Mouse (Mus musculus): ENCODE measurements around the gene Pgrmc2.
A peak's percentile ranks its signal among the peaks of the same experiment; 100 is the strongest.

Gene Pgrmc2

DNA sequence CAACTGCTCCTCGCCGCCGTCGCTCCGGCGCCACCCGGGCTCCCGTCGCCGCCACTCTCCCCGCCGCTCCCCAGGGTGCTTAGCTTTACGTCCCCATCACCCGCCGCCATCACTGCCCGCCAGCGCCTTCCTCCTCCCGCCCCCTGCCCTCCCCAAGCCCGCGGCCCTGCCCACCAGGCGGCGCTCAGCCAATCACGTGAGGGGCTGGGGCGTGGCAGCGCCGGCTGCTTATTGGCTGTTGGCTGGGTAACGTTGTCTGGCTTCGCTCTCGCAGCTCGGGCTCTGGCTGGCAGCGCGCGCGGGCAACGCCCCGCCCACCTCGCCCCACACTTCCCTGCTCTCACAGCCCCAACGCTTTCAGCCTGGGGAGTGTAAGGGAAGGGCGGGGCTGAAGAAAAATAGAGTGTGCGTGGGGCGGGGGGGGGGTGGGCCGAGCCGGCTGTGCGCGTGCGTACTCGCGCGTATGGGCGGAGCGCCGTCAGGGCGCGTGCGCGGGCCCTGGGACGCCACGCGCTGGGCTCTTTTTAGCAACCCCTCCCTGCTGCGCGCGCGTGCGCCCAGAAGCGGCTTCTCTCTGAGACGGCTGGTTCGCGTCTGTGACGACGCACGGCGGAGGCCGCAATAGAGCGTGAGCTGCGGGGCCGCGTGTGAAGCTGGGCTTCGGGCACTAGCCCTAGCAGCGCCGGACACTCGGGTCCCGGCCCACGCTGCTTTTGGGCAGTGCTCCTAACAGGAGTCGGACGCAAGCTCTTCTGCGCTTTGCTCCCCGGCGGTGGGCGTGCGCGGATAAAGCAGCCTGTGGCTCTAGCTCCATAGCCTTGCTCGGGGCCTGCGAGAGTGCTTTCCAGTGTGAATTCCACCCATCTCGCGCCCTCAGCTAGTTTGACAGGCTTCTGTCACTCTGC, at the start of gene Pgrmc2:
Pgrmc2 (minus strand) TSS at position 162 of the 905 bp plus-strand sequence.
- peak; percentile 98 for DNase-seq

DNA sequence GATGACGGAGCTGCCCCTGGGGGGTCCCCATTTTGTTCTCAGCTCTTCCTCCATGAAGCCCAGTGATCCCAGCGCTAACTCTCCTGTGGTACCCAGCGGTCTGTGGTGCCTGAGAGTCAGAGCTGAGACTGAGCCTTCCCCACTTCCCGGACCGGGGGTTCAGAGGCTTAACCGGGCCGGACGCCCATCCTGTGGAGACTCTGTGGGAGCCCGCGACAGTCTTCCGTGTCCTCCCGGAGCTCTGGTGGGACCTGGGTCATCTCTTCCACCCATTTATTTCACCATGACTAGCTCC, 41.1 kb upstream of the Pgrmc2 start:
- no peak for DNase-seq

DNA sequence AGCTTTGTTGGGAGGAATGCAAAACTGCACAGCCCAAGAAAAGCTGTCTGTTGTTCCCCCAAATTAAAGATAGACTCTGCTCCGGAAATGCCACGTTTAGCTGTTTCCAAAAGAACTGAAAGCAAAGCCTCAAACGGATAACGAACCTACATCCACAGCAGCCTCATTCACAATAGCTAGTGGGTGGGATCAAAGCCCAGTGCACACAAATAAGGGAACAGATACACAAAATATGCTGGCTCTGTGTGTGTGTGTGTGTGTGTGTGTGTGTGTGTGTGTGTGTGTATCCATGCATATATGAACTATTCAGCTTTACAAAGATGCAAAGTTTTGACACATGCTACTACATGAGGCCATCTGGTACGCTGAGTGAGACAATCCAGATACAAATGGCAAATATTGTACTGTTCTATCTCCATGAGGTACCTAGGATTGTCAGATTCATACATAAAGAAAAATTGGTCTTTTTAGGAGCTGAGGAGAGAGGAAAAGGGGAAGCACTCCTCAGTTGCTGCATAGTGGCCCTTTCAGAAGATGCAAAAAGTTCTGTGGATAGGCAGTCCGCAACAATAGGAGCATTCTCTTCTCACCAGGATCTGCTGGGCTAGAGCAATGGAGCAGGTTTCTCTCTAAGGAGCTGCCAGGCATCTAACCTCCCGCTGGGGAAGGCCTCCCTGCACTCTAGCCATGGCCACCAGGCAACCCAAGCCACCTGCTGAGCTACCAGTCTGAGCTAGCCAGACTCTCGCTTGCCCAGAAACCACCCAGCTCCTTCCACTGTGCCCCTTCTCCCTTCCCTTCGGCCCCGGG, 40.5 kb upstream of the Pgrmc2 start:
- DNase-seq: no peak

DNA sequence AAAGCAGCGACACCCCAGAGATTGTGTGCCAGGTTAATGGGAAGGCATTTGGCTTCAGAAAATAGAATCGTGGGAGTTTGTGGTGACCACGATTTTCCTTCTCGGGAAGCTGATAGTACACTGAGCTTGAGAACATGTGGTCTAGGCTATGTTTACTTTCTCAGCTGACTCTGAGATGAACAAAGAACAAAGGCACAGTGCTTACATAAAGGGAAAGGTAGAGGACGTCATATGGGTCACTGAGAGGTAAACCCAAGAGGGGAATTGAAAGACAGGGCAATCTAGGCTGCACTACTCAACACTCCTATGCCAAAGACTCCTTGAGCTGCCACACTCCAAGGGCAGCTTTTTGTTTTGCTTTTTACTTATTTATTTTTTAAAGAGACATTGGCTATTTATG, 35.3 kb upstream of the Pgrmc2 start:
- DNase-seq: no peak

DNA sequence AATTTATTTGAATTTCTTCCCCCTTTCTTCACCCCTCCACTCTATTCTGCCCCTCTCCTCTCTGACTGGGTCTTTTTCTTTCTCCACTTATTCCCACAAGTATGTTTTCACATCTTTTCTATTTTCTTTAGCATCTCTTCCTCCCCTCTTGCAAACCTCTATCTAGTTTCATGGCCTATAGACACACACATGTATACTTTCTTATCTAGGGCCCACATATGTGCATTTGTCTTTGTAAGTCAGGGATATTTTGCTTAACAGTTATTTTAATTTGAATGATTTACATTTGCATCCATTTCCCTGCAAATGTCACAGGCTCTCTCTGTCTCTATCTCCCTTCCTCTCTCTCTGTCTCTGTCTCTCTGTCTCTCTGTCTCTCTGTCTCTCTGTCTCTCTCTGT, 34.6 kb upstream of the Pgrmc2 start:
- DNase-seq: no peak

DNA sequence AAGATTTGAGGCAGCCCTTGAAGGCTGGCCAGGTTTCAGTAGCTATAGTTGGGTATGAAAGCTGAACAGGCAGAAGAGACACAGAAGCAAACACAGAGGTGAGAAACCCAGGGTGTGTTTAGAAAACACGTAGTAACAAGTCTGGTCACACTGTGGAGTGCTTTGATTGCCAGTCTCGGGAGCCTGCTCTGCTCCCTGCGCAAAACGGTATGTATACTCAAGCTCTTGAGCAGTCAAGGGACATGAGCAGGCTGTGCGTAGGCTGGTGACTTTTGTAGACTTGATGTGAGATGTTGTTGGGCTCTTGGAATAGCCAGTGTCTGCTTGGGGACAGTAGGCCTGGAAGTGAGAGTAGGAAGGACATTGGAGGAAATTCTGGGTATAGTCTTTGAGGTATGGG, 30.3 kb upstream of the Pgrmc2 start:
- DNase-seq: no peak

DNA sequence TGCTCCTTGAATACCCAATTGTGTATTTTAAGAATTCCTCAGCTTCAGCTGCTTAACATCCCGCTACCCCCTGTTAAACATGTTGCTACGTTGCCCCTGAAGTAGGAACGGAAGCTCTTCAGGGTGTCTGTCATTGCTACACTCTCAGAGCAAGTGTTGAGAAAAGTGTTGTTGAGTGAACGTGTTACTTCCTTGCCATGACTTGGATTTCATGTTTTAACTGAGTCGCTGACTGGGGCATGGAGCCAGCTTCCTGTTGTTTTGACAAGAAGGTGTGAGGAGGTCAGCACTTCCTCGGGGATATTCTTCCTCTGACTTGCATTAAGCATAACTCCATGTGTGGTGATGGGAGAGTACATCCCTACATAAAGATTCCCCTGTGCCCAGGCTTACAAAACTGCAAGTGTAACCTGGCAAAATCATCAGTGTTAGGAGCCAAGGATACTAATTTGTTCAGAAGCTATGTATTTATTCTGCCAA, 25.5 kb upstream of the Pgrmc2 start:
- DNase-seq: no peak

DNA sequence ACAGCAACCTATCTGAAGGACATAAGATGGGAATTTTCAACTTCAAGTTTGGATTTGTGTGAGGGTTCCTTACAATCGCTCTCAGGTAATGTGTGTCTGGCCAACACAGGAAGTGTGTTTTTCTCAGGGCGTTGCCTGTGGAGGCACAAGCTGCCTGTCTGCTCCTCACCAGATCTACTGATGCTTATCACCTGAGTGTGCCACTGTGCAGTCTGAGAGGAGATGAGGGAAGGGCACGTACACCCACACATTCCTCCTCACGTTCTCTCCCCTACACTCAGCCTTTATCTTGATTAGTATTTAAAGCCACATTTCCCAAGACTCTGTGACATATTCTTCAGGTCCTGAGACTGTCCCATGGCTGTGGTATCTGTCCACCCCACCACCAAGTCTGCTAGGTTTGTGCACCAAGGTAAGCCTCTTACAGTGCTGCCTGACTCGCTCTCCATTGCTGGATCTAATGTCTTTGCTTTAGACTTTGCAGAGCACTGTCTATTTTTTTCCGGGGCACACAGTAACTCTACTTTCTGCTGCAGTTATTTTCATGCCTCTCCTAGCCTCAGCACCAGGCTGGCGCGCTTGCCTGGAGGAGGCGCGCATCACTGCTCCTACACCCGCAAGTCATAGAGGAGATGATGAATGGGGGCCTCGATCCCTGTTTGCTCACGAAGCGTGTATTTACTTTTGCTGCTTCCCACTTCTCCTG, 24.9 kb upstream of the Pgrmc2 start:
- DNase-seq: no peak

DNA sequence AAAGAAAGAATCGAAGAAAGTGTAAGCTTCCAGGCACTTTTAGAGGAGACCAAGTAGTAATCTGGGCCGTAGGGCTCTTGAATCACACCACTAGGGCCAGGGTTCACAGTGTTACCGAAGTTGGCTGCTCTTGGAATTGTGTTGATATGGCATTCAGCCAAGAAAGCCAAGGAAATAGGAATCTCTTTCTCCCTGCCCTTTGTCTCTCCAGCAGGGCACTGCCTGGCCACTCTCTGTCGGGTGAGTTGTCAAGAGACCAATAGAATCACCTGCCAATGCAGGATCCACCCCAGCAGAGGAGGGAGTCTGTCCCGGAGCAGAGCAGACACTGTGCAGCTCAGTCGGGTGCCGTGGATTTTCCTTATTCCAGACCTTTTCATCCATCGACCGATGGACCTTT, 19.1 kb upstream of the Pgrmc2 start:
- no peak for DNase-seq

DNA sequence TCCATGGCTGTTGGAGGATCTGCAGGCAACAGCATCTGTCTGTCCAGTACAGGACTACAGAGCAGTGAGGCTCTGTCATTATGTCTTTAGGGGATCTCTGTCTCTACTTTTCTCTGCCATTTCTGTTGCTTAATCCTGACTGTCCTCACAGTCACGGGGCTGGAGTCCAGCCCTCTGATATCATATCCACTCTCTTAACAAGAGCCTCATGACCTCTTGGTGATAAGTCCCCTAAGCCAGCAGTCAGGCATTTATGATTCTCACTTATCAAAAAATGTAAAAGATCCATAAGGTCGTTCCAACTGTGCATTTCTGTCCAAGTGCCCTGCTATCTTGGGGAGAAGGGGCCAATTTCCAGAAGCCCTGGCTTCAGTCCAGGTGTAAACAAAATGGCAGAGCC, 17.3 kb upstream of the Pgrmc2 start:
- no peak for DNase-seq

DNA sequence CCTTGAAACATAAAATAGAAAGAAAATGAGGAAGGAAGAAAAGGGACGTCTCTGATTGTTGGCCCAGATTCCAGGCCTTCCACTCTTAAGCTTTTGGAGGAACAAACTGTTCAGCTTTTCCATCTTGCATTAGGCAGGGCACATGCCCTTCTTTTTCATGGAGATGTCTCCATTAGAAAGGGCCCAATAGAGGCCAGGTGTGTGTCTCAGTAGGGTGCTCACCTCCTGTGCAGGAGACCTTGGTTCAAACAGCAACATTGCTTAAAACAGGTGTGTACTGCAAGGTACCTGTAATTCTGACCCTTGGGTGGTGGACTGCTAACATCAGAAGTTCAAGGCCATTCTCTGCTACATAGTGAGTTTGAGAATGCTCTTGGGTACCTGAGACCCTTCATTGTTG, 16.8 kb upstream of the Pgrmc2 start:
- DNase-seq: no peak

DNA sequence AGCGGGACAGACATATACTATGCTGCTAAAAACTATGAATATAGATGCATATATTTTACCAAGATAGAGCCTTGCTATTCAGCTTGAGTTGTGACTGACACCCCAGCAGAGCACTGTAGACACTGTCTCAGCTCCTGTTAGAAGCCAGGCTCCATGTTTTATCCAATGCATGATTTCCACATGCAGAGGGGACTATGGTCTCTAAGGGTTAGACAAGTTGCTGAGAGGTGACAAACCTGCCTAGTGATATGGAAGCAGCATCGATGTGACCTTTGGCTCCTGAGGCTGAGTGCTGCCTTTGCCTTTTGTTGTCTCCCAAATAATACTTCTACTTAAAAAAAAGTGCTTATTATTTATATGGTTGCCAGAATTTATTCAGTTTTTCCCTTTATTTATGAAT, 10.4 kb upstream of the Pgrmc2 start:
- DNase-seq: no peak

DNA sequence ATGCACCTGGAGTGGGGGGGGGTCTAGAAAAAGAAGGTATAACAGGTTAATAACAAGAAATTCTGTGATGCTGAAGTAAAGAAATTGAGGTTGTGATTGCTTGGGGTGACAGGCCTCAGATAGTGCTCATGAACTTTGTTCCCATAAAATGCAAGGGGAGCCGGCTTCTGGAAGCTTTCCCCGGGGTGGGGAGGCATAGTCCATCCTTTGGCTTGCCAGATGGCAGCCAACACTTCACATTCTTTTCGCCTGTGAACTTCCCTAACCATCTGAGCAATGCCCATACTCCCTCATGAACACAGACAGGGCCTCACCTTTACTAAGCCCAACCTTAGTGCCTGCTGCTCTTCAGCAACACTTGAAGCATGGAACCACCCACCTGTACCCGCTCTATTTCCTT, 9.5 kb upstream of the Pgrmc2 start:
- no peak for DNase-seq

DNA sequence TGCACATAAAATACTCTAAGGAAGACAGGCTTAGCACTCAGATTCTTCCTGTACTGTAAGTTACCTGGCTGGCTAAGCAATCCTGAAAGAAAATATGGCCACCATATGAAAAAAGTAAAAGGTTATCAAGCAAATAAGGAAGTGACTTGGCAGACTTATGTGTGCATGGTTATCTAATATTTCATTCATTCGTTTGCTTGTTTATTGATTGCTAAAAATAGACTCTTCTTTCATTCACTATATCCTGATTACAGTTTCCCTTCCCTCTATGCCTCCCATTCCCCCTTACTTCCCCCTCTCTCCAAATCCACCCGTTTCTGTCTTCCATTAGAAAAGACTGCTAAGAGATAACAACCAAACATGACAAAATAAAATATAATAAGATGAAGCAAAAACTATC, 8.0 kb upstream of the Pgrmc2 start:
- DNase-seq: no peak

DNA sequence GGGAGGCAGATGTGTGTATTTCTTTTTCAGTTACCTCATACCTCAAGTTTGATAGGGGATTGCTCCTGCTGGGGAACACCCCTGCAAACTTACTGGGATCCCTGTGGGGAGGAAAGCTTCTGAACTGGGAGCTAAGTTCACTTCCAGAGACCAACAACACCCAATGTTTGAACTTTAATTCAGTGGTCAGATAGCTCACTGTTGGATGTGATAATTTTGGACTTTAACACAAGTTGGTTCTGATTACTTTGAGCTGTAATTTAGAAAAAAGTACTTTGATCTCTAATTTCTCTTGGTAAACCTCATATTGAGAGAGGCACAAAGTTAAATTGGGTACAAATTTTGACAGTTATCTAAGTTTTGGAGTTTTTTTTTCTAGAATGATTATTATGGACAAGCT, 4.2 kb upstream of the Pgrmc2 start:
- no peak for DNase-seq

DNA sequence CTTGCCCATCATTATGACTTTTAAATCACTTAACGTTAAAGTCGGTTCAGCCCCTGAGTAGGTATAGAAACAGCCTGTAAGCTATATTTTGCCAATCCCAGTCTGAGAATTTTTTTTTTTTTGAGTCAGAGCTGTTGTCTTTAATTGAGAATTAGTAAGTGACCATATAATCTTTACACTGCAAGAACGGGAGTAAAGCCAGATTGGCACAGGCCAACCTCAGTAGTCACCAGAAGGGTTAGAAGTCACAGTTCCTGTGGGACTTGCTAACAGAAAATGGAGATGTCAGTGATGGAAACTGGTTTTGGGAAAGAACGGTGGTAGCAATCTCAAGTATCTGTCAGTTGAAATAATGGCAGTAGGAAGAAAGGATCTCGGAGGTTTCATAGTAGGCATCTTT, 1.6 kb upstream of the Pgrmc2 start:
- peak; percentile 11 for DNase-seq

DNA sequence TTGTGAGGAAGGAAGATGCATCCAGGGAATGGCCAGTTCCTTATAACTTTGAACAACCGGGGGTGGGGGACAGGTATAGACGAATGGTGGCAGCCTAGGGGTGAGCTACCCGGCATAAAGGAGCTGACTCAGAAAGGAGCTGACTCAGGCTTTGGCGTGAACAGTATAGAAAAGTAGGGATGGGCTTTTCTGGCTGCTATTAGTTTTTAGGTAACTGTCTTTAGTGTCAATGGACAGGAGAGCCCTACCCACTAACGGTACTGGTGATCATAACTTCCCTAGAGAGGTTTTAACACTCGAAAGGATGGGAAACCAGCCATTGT, 905 bp upstream of the Pgrmc2 start:
- DNase-seq: no peak

DNA sequence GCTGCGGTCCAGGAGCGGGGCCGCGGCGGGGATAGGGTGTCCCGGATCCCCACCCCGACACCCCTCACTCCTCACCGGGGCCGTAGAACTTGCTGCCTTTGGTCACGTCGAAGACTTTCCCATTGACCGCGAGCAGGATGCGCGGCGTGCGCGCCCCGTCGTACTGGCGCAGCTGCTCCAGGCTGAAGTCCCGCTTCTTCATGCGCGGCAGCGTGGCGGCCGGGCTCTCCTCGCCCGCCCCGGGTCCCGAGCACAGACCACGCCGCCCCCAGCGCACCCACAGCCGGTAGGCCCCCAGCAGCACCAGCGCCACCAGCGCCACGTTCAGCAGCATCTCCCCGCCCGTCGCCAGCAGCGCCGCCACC, 344 bp downstream of the Pgrmc2 start:
- no peak for DNase-seq

DNA sequence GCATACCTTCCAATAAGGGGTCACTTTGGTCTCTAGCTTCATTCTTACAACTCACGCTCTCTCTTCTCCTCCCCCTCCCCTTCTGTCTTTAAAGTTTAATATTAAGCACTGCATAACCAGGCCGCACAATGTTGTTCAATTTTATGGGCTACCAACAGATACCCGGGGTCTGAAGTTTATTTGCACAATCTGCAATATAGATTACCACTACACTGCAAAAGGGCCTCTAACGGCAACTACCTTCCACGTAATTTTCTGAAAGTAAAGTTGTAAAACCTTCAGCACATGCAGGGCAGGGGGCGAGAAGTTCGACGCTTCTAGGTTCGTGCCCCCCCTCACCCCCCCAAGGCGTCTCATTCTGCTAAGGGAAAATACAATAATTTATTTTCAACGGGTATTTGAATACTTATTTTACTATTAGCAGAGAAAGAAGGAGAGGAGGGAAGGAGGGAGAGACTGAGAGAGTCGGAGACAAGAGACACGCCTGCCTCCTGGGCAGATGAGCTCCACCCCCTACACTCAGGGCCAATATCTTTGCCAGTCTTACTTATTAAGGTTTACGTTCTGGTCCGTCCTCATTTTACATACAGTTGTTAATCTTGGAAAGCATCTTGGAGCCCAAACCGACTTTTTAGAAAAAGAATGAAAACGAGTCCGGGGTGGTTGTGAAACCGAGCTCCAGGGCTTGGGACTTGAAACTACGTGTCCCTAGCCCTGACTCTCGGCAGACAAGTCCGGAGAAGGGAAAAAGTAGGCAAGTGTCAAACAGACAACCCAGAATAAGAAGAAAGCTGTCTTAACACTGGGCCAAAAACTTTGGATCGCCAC, 1.2 kb downstream of the Pgrmc2 start:
- no peak for DNase-seq

DNA sequence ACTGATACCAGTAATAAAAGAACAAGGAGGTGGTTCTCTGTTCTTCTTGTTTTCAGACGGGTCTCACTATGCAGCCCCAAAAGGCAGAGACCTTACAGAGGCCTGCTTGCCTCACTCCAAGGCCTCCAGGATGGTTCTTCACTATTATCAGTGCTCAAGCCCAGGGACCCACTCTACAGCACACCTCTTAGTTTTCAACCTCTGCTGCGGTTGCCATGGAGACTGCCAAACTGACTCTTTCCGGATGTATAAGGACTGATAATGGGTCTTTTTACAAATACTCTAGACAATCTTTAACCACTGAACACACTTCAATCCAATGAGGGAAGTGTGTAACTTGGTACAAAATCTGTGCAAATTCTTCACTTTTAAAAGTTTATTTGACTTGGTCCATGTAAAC, 2.1 kb downstream of the Pgrmc2 start:
- DNase-seq: no peak

DNA sequence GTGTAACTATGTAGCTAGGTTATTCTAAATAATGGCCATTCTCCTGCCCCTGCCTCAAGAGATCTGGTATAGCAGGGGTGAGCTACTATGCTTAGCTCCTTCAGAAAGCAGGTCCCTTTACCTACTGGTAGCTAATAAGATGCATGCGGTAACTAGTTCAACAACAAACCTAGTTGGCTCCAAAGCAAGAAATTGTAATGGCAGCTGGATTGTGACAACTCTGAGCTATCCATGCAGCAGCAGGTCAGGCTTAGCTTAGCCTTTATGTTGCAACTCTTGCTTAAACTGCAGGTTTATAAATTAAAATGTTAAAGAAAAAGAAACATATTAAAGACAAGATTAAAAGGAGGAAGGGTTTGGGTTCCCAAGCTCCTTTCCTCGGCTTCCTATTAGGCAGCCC, 4.2 kb downstream of the Pgrmc2 start:
- no peak for DNase-seq

DNA sequence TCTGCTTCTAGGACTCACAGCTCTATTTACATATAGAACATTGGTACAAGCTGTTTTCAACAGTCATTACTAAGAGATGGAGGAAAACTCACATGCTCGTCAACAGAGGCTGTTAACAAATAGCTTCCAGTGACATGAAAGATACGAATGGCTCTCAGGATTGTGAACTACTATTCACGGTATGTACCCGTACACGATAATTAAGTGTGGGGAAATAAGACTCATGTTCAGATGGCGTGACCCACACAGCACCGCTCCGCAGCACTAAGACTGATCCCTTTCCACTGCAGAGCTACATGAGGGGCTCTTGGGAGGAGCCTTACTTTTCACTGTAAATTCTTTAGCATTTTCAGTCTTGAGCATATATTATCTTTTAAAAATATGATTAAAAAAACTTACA, 7.5 kb downstream of the Pgrmc2 start:
- no peak for DNase-seq

DNA sequence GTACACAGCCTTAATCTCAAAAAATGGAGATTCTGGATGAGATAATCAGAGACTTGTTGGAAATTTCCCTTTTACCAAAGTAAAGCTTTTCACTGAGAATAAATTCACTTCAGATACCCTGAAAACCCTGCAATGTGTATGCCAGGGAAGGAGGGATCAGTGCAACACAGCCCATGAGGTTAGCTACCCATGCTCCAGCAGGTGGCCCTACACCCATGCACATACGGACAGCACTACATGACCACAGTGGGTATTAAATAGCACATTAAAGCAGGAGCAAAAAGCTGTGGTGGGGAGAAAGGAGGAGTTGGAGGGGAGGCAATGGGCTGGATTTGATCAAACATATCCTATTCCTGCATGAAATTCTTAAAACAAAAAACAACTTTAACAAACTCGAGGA, 12.3 kb downstream of the Pgrmc2 start:
- DNase-seq: no peak
